Mouse (Mus musculus) hindbrain, embryonic 10.5 days (tissue): ENCODE results near the gene Pfdn4. TPM values are rescaled to one million over a fixed set of nuclear protein-coding genes. Genes with fewer than 3 reads are reported as not detected.

ENCODE experiments used
- DNase-seq: peaks from one replicate; pipeline ENCODE4 v3.0.0-alpha.2; 2017; ENCODE audit warnings: low spot score
- H3K27ac ChIP-seq: fragments of 300-500 bp; sonication (generic); 2 replicates; pipeline ENCODE4 v1.5.1; 2016; ENCODE audit warnings: mild to moderate bottlenecking, moderate library complexity
- H3K27me3 ChIP-seq: fragments of 300-500 bp; sonication (generic); 2 replicates; pipeline ENCODE4 v1.6.1; 2016; ENCODE audit warnings: mild to moderate bottlenecking; ENCODE audit not compliant: poor library complexity, insufficient read depth, severe bottlenecking
- H3K36me3 ChIP-seq: fragments of 300-500 bp; sonication (generic); 2 replicates; pipeline ENCODE4 v1.6.1; 2016; ENCODE audit warnings: mild to moderate bottlenecking, moderate library complexity
- H3K4me1 ChIP-seq: fragments of 300-500 bp; sonication (generic); replicated peaks from 2 replicates; pipeline ENCODE4 v1.6.1; 2016; ENCODE audit warnings: mild to moderate bottlenecking
- H3K4me3 ChIP-seq: fragments of 300-500 bp; sonication (generic); 2 replicates; pipeline ENCODE4 v1.5.1; 2016; ENCODE audit warnings: mild to moderate bottlenecking, moderate library complexity
- H3K9me3 ChIP-seq: fragments of 300-500 bp; sonication (generic); 2 replicates; pipeline ENCODE4 v1.6.1; 2016; ENCODE audit warnings: mild to moderate bottlenecking, moderate library complexity
- WGBS: fragments of 180-500 bp; shearing (Covaris S2); methylation state at CpG from one replicate; pipeline ENCODE4 v1.1.7; 2016; 5-methylcytosine and 5-hydroxymethylcytosine counted together
- polyA plus RNA-seq: library from polyadenylated mRNA; unstranded; fragments of >200 nt; fragmentation: Nextera tagmentation; extraction: Ambion mirVana; gene quantifications from 2 replicates; pipeline ENCODE4 v1.2.1, GENCODE M21; 2016

Gene Pfdn4
- polyA plus RNA-seq, 1 experiment from 2014 or later: 104 TPM

- peaks cover 15% of the 10 kb centered on the region for H3K27me3 ChIP-seq
- H3K27ac ChIP-seq: no peak overlapping the region
- peaks cover 10% of the 10 kb centered on the region for H3K4me1 ChIP-seq
- no peak overlapping the region for H3K4me3 ChIP-seq
- no peaks in the 10 kb centered on the region for H3K9me3 ChIP-seq
- 48% methylated on average over 4 of the region's 4 CpGs for WGBS
- DNase-seq: no peak
- H3K36me3 ChIP-seq: no peaks in the 10 kb centered on the region
Observed at GRCm38 (mm10) chr2:170503983-170504382, 7.8 kb downstream of the Pfdn4 start.

- H3K27me3 ChIP-seq: no peaks in the 10 kb centered on the region
- 11% methylated on average over 10 of the region's 10 CpGs for WGBS
- DNase-seq: peak; percentile 82
Observed at GRCm38 (mm10) chr2:170507734-170508133, 11.5 kb downstream of the Pfdn4 start.

GRCm38 (mm10) chr2:170508821-170509220 lies 12.6 kb downstream of the Pfdn4 start:
- Histone ChIP-seq H3K4me1 (peaks cover 37% of the 10 kb centered on the region), H3K27ac (no peak overlapping the region), H3K9me3 (no peaks in the 10 kb centered on the region), H3K36me3 (no peaks in the 10 kb centered on the region), H3K4me3 (peak overlapping the region; percentile 43), H3K27me3 (no peaks in the 10 kb centered on the region)
- DNase-seq: peak; percentile 90
- 4% methylated on average over 12 of the region's 12 CpGs for WGBS

More at GRCm38 (mm10) chr2:170507734-170508133, 11.5 kb downstream of the Pfdn4 start:
- Histone ChIP-seq H3K4me3 (no peak overlapping the region), H3K36me3 (no peaks in the 10 kb centered on the region), H3K27ac (no peak overlapping the region), H3K9me3 (no peaks in the 10 kb centered on the region), H3K4me1 (peaks cover 27% of the 10 kb centered on the region)

- no peaks in the 10 kb centered on the region for H3K27me3 ChIP-seq
- H3K9me3 ChIP-seq: no peaks in the 10 kb centered on the region
- peak overlapping the region; percentile 100 for H3K27ac ChIP-seq
- H3K4me1 ChIP-seq: peaks cover 38% of the 10 kb centered on the region
- WGBS: under 1% methylated on average over 69 of the region's 69 CpGs
- H3K4me3 ChIP-seq: peak overlapping the region; percentile 93
- DNase-seq: peak; percentile 91
- H3K36me3 ChIP-seq: peaks cover 14% of the 10 kb centered on the region
Observed at GRCm38 (mm10) chr2:170511073-170511891, 15.1 kb downstream of the Pfdn4 start.

GRCm38 (mm10) chr2:170513756-170514155 lies 17.5 kb downstream of the Pfdn4 start:
- 95% methylated on average over 12 of the region's 12 CpGs for WGBS

GRCm38 (mm10) chr2:170520321-170520971 lies 24.2 kb downstream of the Pfdn4 start:
- Histone ChIP-seq H3K4me1 (no peaks in the 10 kb centered on the region), H3K36me3 (peaks cover 43% of the 10 kb centered on the region), H3K27me3 (no peaks in the 10 kb centered on the region), H3K4me3 (no peak overlapping the region), H3K9me3 (no peaks in the 10 kb centered on the region), H3K27ac (no peak overlapping the region)
- peak; percentile 55 for DNase-seq
- 15% methylated on average over 7 of the region's 7 CpGs for WGBS

More at GRCm38 (mm10) chr2:170513756-170514155, 17.5 kb downstream of the Pfdn4 start:
- H3K27ac ChIP-seq: no peak overlapping the region
- no peak for DNase-seq
- no peaks in the 10 kb centered on the region for H3K27me3 ChIP-seq
- no peaks in the 10 kb centered on the region for H3K9me3 ChIP-seq
- peaks cover 30% of the 10 kb centered on the region for H3K4me1 ChIP-seq
- H3K36me3 ChIP-seq: peaks cover 39% of the 10 kb centered on the region
- H3K4me3 ChIP-seq: no peak overlapping the region

GRCm38 (mm10) chr2:170526513-170526912 lies 30.3 kb downstream of the Pfdn4 start:
- no peak overlapping the region for H3K27ac ChIP-seq
- WGBS: 91% methylated on average over 8 of the region's 8 CpGs

GRCm38 (mm10) chr2:170528061-170528460 lies 31.8 kb downstream of the Pfdn4 start:
- WGBS: 94% methylated on average over 16 of the region's 16 CpGs
- DNase-seq: no peak
- Histone ChIP-seq H3K36me3 (no peaks in the 10 kb centered on the region), H3K4me3 (no peak overlapping the region), H3K4me1 (no peaks in the 10 kb centered on the region), H3K9me3 (no peaks in the 10 kb centered on the region), H3K27ac (no peak overlapping the region), H3K27me3 (no peaks in the 10 kb centered on the region)

More at GRCm38 (mm10) chr2:170526513-170526912, 30.3 kb downstream of the Pfdn4 start:
- Histone ChIP-seq H3K4me1 (no peaks in the 10 kb centered on the region), H3K9me3 (no peaks in the 10 kb centered on the region), H3K36me3 (no peaks in the 10 kb centered on the region), H3K4me3 (no peak overlapping the region), H3K27me3 (no peaks in the 10 kb centered on the region)
- DNase-seq: no peak

GRCm38 (mm10) chr2:170529766-170530165 lies 33.5 kb downstream of the Pfdn4 start:
- Histone ChIP-seq H3K27me3 (no peaks in the 10 kb centered on the region), H3K27ac (no peak overlapping the region), H3K4me3 (no peak overlapping the region), H3K9me3 (no peaks in the 10 kb centered on the region), H3K36me3 (no peaks in the 10 kb centered on the region), H3K4me1 (no peaks in the 10 kb centered on the region)
- no peak for DNase-seq
- 88% methylated on average over 7 of the region's 7 CpGs for WGBS

- Histone ChIP-seq H3K4me3 (no peak overlapping the region), H3K4me1 (no peaks in the 10 kb centered on the region), H3K36me3 (no peaks in the 10 kb centered on the region), H3K9me3 (no peaks in the 10 kb centered on the region), H3K27ac (no peak overlapping the region), H3K27me3 (no peaks in the 10 kb centered on the region)
- no peak for DNase-seq
- WGBS: 86% methylated on average over 3 of the region's 3 CpGs
Observed at GRCm38 (mm10) chr2:170530256-170530655, 34.0 kb downstream of the Pfdn4 start.

- H3K4me3 ChIP-seq: no peak overlapping the region
- DNase-seq: no peak
- H3K9me3 ChIP-seq: no peaks in the 10 kb centered on the region
- 69% methylated on average over 12 of the region's 12 CpGs for WGBS
- no peak overlapping the region for H3K27ac ChIP-seq
- no peaks in the 10 kb centered on the region for H3K36me3 ChIP-seq
- H3K4me1 ChIP-seq: no peaks in the 10 kb centered on the region
- H3K27me3 ChIP-seq: no peaks in the 10 kb centered on the region
Observed at GRCm38 (mm10) chr2:170534116-170534802, 38.0 kb downstream of the Pfdn4 start.

GRCm38 (mm10) chr2:170534803-170535174 lies 38.6 kb downstream of the Pfdn4 start:
- Histone ChIP-seq H3K36me3 (no peaks in the 10 kb centered on the region), H3K27me3 (no peaks in the 10 kb centered on the region), H3K4me1 (no peaks in the 10 kb centered on the region), H3K4me3 (no peak overlapping the region), H3K27ac (no peak overlapping the region), H3K9me3 (no peaks in the 10 kb centered on the region)
- DNase-seq: no peak
- 96% methylated on average over 11 of the region's 11 CpGs for WGBS

- Histone ChIP-seq H3K4me1 (no peaks in the 10 kb centered on the region), H3K27me3 (no peaks in the 10 kb centered on the region)
Observed at GRCm38 (mm10) chr2:170535841-170536240, 39.6 kb downstream of the Pfdn4 start.

More at GRCm38 (mm10) chr2:170535841-170536240, 39.6 kb downstream of the Pfdn4 start:
- Histone ChIP-seq H3K36me3 (no peaks in the 10 kb centered on the region), H3K27ac (no peak overlapping the region), H3K9me3 (no peaks in the 10 kb centered on the region), H3K4me3 (no peak overlapping the region)
- DNase-seq: no peak
